In the genomic region with DNA sequence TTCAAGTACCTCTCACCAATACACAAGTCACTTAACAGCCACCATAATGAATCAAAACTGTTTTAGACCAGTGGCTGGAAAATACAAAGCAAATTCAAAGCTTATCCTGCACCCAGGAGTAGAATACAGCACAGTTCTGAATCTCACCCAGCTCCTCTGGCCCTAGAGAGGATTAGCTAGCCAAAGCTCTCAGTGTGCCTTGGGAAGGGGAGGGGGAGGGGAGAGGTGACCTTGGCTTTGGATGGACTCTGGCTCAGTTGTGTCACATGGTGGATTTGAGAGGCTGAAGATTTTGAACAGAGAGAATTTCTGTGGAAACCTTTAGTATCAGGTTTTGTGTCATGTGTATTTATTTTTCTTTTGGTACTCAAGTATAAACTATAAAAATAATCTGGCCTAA, we compare ENCODE assay signal across 18 mouse cellular contexts.
DNase-seq lines count a peak whose midpoint lies in the region; ATAC-seq lines count a peak whose summit lies in the region.
"Had no signal": no experiment of that assay in that cellular context is flagged by ENCODE, and none has a peak within 500 bp of the region (broad histone marks: within the 10 kb centered on the region; RNA-seq: fewer than 3 reads in every experiment).

No protein-coding gene starts in this region.

- no peak for ATAC-seq in kidney, embryonic 14.5 days (ENCODE audit: low FRiP score, low TSS enrichment)
- no peak for ATAC-seq in midbrain, embryonic 15.5 days (replicated peaks)
- no peak for ATAC-seq in midbrain, embryonic 14.5 days (ENCODE audit: low FRiP score, low TSS enrichment)

- peak; percentile 35 for DNase-seq in adrenal gland, adult 2 months
- no peak for DNase-seq in adrenal gland, postnatal 4 days (ENCODE audit: low spot score in 2 of 2)
- DNase-seq in kidney, adult 11 months: peak; percentile 42
- DNase-seq in midbrain, embryonic 14.5 days: no peak
- peak; percentile 8 for DNase-seq in retina, postnatal 7 days (ENCODE audit: low read depth, low spot score)
- DNase-seq in layer of hippocampus, postnatal 14 days (ENCODE audit: low spot score in 2 of 2): no peak
- DNase-seq: cerebellum, adult 9-11 months; gastrocnemius, postnatal 25 days; lung, adult 2 months; lung, postnatal 4 days; thymus, postnatal 36 days had no signal

- H3K4me3 ChIP-seq in kidney, embryonic 14.5 days (ENCODE audit: low read length): no peak overlapping the region
- no peak overlapping the region for H3K4me3 ChIP-seq in midbrain, embryonic 15.5 days
- no peak overlapping the region for H3K4me3 ChIP-seq in midbrain, embryonic 14.5 days (replicated peaks; ENCODE audit: low read depth, low read length)
- H3K4me3 ChIP-seq: hindbrain, embryonic 10.5 days; layer of hippocampus, adult 2 months; limb, embryonic 12.5 days; neural tube, embryonic 13.5 days had no signal

- H3K4me2 ChIP-seq in kidney, embryonic 14.5 days (replicated peaks; ENCODE audit: low read depth, low read length): no peak overlapping the region
- no peak overlapping the region for H3K4me2 ChIP-seq in midbrain, embryonic 15.5 days
- no peak overlapping the region for H3K4me2 ChIP-seq in midbrain, embryonic 14.5 days (ENCODE audit: low read length)
- H3K4me2 ChIP-seq: limb, embryonic 12.5 days; neural tube, embryonic 13.5 days had no signal

- H3K9me3 ChIP-seq in kidney, embryonic 14.5 days (ENCODE audit: control insufficient read depth, low read length): no peaks in the 10 kb centered on the region
- H3K9me3 ChIP-seq in midbrain, embryonic 15.5 days: no peaks in the 10 kb centered on the region
- no peaks in the 10 kb centered on the region for H3K9me3 ChIP-seq in midbrain, embryonic 14.5 days (ENCODE audit: control insufficient read depth, low read length)
- H3K9me3 ChIP-seq: hindbrain, embryonic 10.5 days; limb, embryonic 12.5 days; neural tube, embryonic 13.5 days had no signal

- no peaks in the 10 kb centered on the region for H3K27me3 ChIP-seq in kidney, embryonic 14.5 days (ENCODE audit: control insufficient read depth, insufficient read depth, low read length)
- no peaks in the 10 kb centered on the region for H3K27me3 ChIP-seq in midbrain, embryonic 15.5 days (replicated peaks)
- H3K27me3 ChIP-seq in midbrain, embryonic 14.5 days (ENCODE audit: control insufficient read depth, insufficient read depth, low read length): no peaks in the 10 kb centered on the region
- H3K27me3 ChIP-seq: limb, embryonic 12.5 days; neural tube, embryonic 13.5 days had no signal

- H3K27ac ChIP-seq in kidney, embryonic 14.5 days (ENCODE audit: low read depth, low read length): no peak overlapping the region
- 0 out of 2 replicates have a peak overlapping the region, but pooled peaks have one; percentile 55 for H3K27ac ChIP-seq in midbrain, embryonic 15.5 days
- H3K27ac ChIP-seq in midbrain, embryonic 14.5 days (replicated peaks; ENCODE audit: low read depth, low read length): no peak overlapping the region
- H3K27ac ChIP-seq: hindbrain, embryonic 10.5 days; layer of hippocampus, adult 2 months; limb, embryonic 12.5 days; neural tube, embryonic 13.5 days; stomach, postnatal 0 days had no signal

- no peaks in the 10 kb centered on the region for H3K36me3 ChIP-seq in kidney, embryonic 14.5 days (ENCODE audit: control insufficient read depth, insufficient read depth, low read length)
- no peaks in the 10 kb centered on the region for H3K36me3 ChIP-seq in midbrain, embryonic 15.5 days (replicated peaks)
- H3K36me3 ChIP-seq in midbrain, embryonic 14.5 days (ENCODE audit: control insufficient read depth, insufficient read depth, low read length): no peaks in the 10 kb centered on the region
- H3K36me3 ChIP-seq: hindbrain, embryonic 10.5 days; limb, embryonic 12.5 days; neural tube, embryonic 13.5 days had no signal

- no peak overlapping the region for H3K9ac ChIP-seq in kidney, embryonic 14.5 days (ENCODE audit: low read depth, low read length)
- H3K9ac ChIP-seq in midbrain, embryonic 15.5 days: no peak overlapping the region
- no peak overlapping the region for H3K9ac ChIP-seq in midbrain, embryonic 14.5 days (replicated peaks; ENCODE audit: low read length)
- H3K9ac ChIP-seq: limb, embryonic 12.5 days; neural tube, embryonic 13.5 days had no signal

- no peaks in the 10 kb centered on the region for H3K4me1 ChIP-seq in kidney, embryonic 14.5 days (ENCODE audit: control insufficient read depth, insufficient read depth, low read length)
- H3K4me1 ChIP-seq in midbrain, embryonic 15.5 days: peaks cover 22% of the 10 kb centered on the region
- H3K4me1 ChIP-seq in midbrain, embryonic 14.5 days (ENCODE audit: control insufficient read depth, insufficient read depth, low read length): peaks cover 3% of the 10 kb centered on the region; the same call in 1 of the 2 replicates

Comparison
In these comparisons a context has a peak if more than half of its experiments do, and no peak if none do; other contexts are left out.
1. DNase-seq: peak in adrenal gland, adult 2 months (single experiment), kidney, adult 11 months (single experiment) and retina, postnatal 7 days (single experiment); none in adrenal gland, postnatal 4 days (0 of 2), midbrain, embryonic 14.5 days (single experiment) and layer of hippocampus, postnatal 14 days (0 of 2).